Mouse (Mus musculus) liver, postnatal 0 days (tissue): Measurements from ENCODE around the gene Gnl1. TPM values are rescaled to one million over a fixed set of nuclear protein-coding genes. Genes with fewer than 3 reads are reported as not detected.

Experiments
- ATAC-seq: fragments of 200-750 bp; cut with Nextera tagmentation; 2 replicates; pipeline ENCODE4 v1.8.0; 2017; ENCODE audit warnings: mild to moderate bottlenecking, moderate library complexity
- DNase-seq: peaks from one replicate; pipeline ENCODE4 v3.0.0-alpha.2; 2016
- H3K27ac ChIP-seq: fragments of 300-500 bp; sonication (generic); 2 replicates; pipeline ENCODE4 v1.5.1; 2014; ENCODE audit warnings: antibody characterized with exemption, moderate library complexity, mild to moderate bottlenecking, low read depth
- H3K27me3 ChIP-seq: fragments of 300-500 bp; sonication (generic); 2 replicates; pipeline ENCODE4 v1.6.1; 2014; ENCODE audit warnings: low read length, control low read depth, mixed read lengths; ENCODE audit not compliant: insufficient read depth
- H3K36me3 ChIP-seq: fragments of 300-500 bp; sonication (generic); replicated peaks from 2 replicates; pipeline ENCODE4 v1.6.1; 2014; ENCODE audit warnings: mild to moderate bottlenecking, control low read depth, low read length, moderate library complexity, mixed read lengths; ENCODE audit not compliant: insufficient read depth
- H3K4me1 ChIP-seq: fragments of 300-500 bp; sonication (generic); 2 replicates; pipeline ENCODE4 v1.6.1; 2014; ENCODE audit warnings: antibody characterized with exemption, mild to moderate bottlenecking, control low read depth; ENCODE audit not compliant: insufficient read depth
- H3K4me2 ChIP-seq: fragments of 300-500 bp; sonication (generic); 2 replicates; pipeline ENCODE4 v1.6.1; 2014; ENCODE audit warnings: low read depth, mild to moderate bottlenecking, low read length, moderate library complexity, mixed read lengths
- H3K4me3 ChIP-seq: fragments of 300-500 bp; sonication (generic); 2 replicates; pipeline ENCODE4 v1.5.1; 2014; ENCODE audit warnings: low read depth, low read length
- H3K9ac ChIP-seq: fragments of 300-500 bp; sonication (generic); replicated peaks from 2 replicates; pipeline ENCODE4 v1.6.1; 2014; ENCODE audit warnings: mild to moderate bottlenecking, moderate library complexity
- H3K9me3 ChIP-seq: fragments of 300-500 bp; sonication (generic); 2 replicates; pipeline ENCODE4 v1.6.1; 2016; ENCODE audit warnings: mild to moderate bottlenecking, control low read depth, low read length, mixed read lengths
- CTCF ChIP-seq: sonication (generic); IDR thresholded peaks from 2 replicates; pipeline ENCODE4 v1.5.1; 2016; ENCODE audit warnings: antibody characterized with exemption, low read depth
- EP300 ChIP-seq: IDR thresholded peaks from 2 replicates; pipeline ENCODE4 v1.6.1; 2016; ENCODE audit warnings: antibody characterized with exemption, low read depth, mild to moderate bottlenecking
- WGBS: fragments of 180-500 bp; shearing (Covaris S2); extraction: QIAGEN DNeasy Blood & Tissue Kit; methylation state at CpG from one replicate; pipeline ENCODE4 v1.1.7; 2014; ENCODE audit not compliant: insufficient replicate concordance; 5-methylcytosine and 5-hydroxymethylcytosine counted together
- polyA plus RNA-seq: library from polyadenylated mRNA; unstranded; fragments of >200 nt; fragmentation: Nextera tagmentation; extraction: Ambion mirVana; gene quantifications from 2 replicates; pipeline ENCODE4 v1.2.1, GENCODE M21; 2015

Gene Gnl1
- polyA plus RNA-seq, 1 experiment from 2014 or later: 10.8 TPM

GRCm38 (mm10) chr17:35969418-35970389 is 9.9 kb upstream of the Gnl1 start, which contains the start of gene Abcf1:
TSS of gene Abcf1 (minus strand) at chr17:35969761.
- Histone ChIP-seq H3K9ac (peak within 1 kb of the TSS; percentile 86), H3K27ac (peak within 1 kb of the TSS; percentile 93), H3K4me1 (peaks cover 19% of the 10 kb centered on the region), H3K27me3 (no peaks in the 10 kb centered on the region), H3K4me2 (peak within 1 kb of the TSS; percentile 90), H3K4me3 (peak within 1 kb of the TSS; percentile 95), H3K36me3 (peaks cover 16% of the 10 kb centered on the region), H3K9me3 (no peaks in the 10 kb centered on the region)
- under 1% methylated on average over 48 of the region's 68 CpGs for WGBS
- DNase-seq (peak; percentile 100), ATAC-seq (peak; percentile 96)
- TF ChIP-seq EP300 (no peak), CTCF (no peak)

- DNase-seq: no peak
- Histone ChIP-seq H3K4me3 (no peak overlapping the region), H3K9me3 (no peaks in the 10 kb centered on the region), H3K9ac (no peak overlapping the region), H3K27ac (no peak overlapping the region), H3K4me1 (peaks cover 19% of the 10 kb centered on the region), H3K4me2 (no peak overlapping the region), H3K36me3 (peaks cover 14% of the 10 kb centered on the region; the same call in 1 of the 2 replicates), H3K27me3 (no peaks in the 10 kb centered on the region)
- no peak for ATAC-seq
- 29% methylated on average over 1 of the region's 1 CpGs for WGBS
- TF ChIP-seq EP300 (no peak), CTCF (no peak)
Measured at GRCm38 (mm10) chr17:35972131-35972530, 7.5 kb upstream of the Gnl1 start.

GRCm38 (mm10) chr17:35978811-35979400 is 745 bp upstream of the Gnl1 start:
- ATAC-seq (peak; percentile 56), DNase-seq (peak; percentile 56)
- peak overlapping the region; percentile 64 for H3K9ac ChIP-seq
- H3K27me3 ChIP-seq: no peaks in the 10 kb centered on the region
- peak overlapping the region; percentile 80 for H3K4me3 ChIP-seq
- TF ChIP-seq CTCF (no peak), EP300 (no peak)
- peak overlapping the region; percentile 91 for H3K27ac ChIP-seq
- no peaks in the 10 kb centered on the region for H3K9me3 ChIP-seq
- H3K4me1 ChIP-seq: peaks cover 10% of the 10 kb centered on the region
- H3K36me3 ChIP-seq: peaks cover 24% of the 10 kb centered on the region
- under 1% methylated on average over 41 of the region's 41 CpGs for WGBS
- H3K4me2 ChIP-seq: peak overlapping the region; percentile 92

GRCm38 (mm10) chr17:35980363-35980754 is 708 bp downstream of the Gnl1 start:
- H3K36me3 ChIP-seq: peaks cover 20% of the 10 kb centered on the region
- H3K9ac ChIP-seq: peak overlapping the region; percentile 64
- no peaks in the 10 kb centered on the region for H3K27me3 ChIP-seq
- DNase-seq: no peak
- H3K4me2 ChIP-seq: peak overlapping the region; percentile 92
- peak overlapping the region; percentile 91 for H3K27ac ChIP-seq
- no peaks in the 10 kb centered on the region for H3K9me3 ChIP-seq
- peaks cover 10% of the 10 kb centered on the region for H3K4me1 ChIP-seq
- no peak for TF ChIP-seq EP300
- TF ChIP-seq CTCF: no peak
- peak; percentile 6 for ATAC-seq
- under 1% methylated on average over 24 of the region's 29 CpGs for WGBS
- peak overlapping the region; percentile 80 for H3K4me3 ChIP-seq

- H3K4me3 ChIP-seq: no peak overlapping the region
- no peak for ATAC-seq
- no peak overlapping the region for H3K27ac ChIP-seq
- H3K27me3 ChIP-seq: no peaks in the 10 kb centered on the region
- peaks cover 10% of the 10 kb centered on the region for H3K4me1 ChIP-seq
- no peaks in the 10 kb centered on the region for H3K9me3 ChIP-seq
- no peak for DNase-seq
- no peak for TF ChIP-seq EP300
- TF ChIP-seq CTCF: no peak
- H3K9ac ChIP-seq: no peak overlapping the region
- peaks cover 22% of the 10 kb centered on the region for H3K36me3 ChIP-seq
- 86% methylated on average over 9 of the region's 9 CpGs for WGBS
- H3K4me2 ChIP-seq: no peak overlapping the region
Measured at GRCm38 (mm10) chr17:35981776-35982175, 2.1 kb downstream of the Gnl1 start.

- H3K27me3 ChIP-seq: no peaks in the 10 kb centered on the region
- ATAC-seq (no peak), DNase-seq (no peak)
- WGBS: 28% methylated on average over 10 of the region's 10 CpGs
- no peak overlapping the region for H3K27ac ChIP-seq
- H3K4me1 ChIP-seq: peaks cover 3% of the 10 kb centered on the region; the same call in 1 of the 2 replicates
- H3K9ac ChIP-seq: no peak overlapping the region
- H3K9me3 ChIP-seq: no peaks in the 10 kb centered on the region
- TF ChIP-seq CTCF (no peak), EP300 (no peak)
- H3K4me3 ChIP-seq: no peak overlapping the region
- no peak overlapping the region for H3K4me2 ChIP-seq
- peaks cover 10% of the 10 kb centered on the region; the same call in 1 of the 2 replicates for H3K36me3 ChIP-seq
Measured at GRCm38 (mm10) chr17:35991781-35992180, 12.1 kb downstream of the Gnl1 start.
